Mouse (Mus musculus): ENCODE results near the gene Frmd4a.

DNA sequence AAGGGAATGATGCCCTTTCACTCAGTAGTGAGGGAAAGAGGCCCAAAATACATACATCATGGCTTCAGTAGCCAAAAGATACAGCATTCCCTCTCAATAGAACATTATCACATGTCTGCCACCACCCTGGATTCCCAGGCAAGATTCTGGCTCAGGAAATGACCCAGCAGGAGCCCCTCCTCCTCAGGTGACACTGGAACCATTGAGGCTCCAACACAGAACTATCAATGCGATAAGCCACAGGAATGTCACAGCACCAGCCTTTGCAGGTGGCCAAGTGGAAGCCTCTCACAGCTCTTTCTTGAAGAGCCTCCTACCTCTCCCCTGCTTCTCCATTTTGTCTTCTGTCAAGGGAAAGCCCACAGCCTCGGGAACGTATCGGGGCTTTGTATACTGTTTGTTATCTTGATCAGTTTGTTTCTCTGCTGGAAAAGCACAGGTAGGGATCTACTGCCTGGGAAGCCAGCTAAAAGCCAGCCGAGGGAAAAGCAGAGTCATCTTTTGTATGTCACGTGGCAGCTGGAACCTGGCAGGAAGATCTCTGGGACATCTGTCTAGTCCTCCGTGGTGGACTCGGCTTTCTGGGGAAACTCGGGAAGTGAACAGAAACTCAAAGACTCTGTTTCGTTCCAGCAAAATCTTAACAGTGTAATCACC is 491.6 kb downstream of the Frmd4a start:
- TF ChIP-seq CTCF (IDR thresholded peaks at IDR 0.05; ENCODE audit: borderline replicate concordance, extremely low read depth, insufficient read depth, insufficient read length): no peak
- no peak for TF ChIP-seq POLR2A (IDR thresholded peaks at IDR 0.05; ENCODE audit: borderline replicate concordance, extremely low read depth, insufficient read depth, insufficient read length, poor library complexity, severe bottlenecking)
